Mouse (Mus musculus) cerebellum, adult 2 months (tissue): ENCODE measurements around the gene Disp3. TPM values are rescaled to one million over a fixed set of nuclear protein-coding genes. Genes with fewer than 3 reads are reported as not detected.

Experiments
- DNase-seq, 2 experiments: peaks; one replicate each; pipeline ENCODE4 v3.0.0; 2021
- H3K27ac ChIP-seq: fragments of 200-500 bp; 2 replicates; pipeline ENCODE4 v1.5.1; 2012; ENCODE audit warnings: low read length, control low read depth, inconsistent platforms; ENCODE audit not compliant: insufficient read depth
- H3K27me3 ChIP-seq: fragments of 200-500 bp; 2 replicates; pipeline ENCODE4 v1.6.1; 2012; ENCODE audit warnings: inconsistent platforms, mild to moderate bottlenecking, low read length, moderate library complexity; ENCODE audit not compliant: control insufficient read depth, insufficient read depth
- H3K4me1 ChIP-seq: fragments of 200-500 bp; 2 replicates; pipeline ENCODE4 v1.6.1; 2011; ENCODE audit warnings: low read length; ENCODE audit not compliant: control insufficient read depth, insufficient read depth
- H3K4me3 ChIP-seq: fragments of 200-500 bp; replicated peaks from 2 replicates; pipeline ENCODE3; 2011; ENCODE audit warnings: mild to moderate bottlenecking, low read depth, low read length, control low read depth; ENCODE audit not compliant: insufficient read depth
- CTCF ChIP-seq: fragments of 200-500 bp; IDR thresholded peaks from 2 replicates; pipeline ENCODE4 v1.5.1; 2011; ENCODE audit warnings: low read depth, mild to moderate bottlenecking, control low read depth, low read length, moderate library complexity, borderline replicate concordance; ENCODE audit not compliant: insufficient read depth
- POLR2A ChIP-seq: fragments of 200-500 bp; IDR thresholded peaks from 2 replicates; pipeline ENCODE4 v1.6.1; 2011; ENCODE audit warnings: low read length, control low read depth, borderline replicate concordance; ENCODE audit not compliant: insufficient read depth
- WGBS: fragments of 180-500 bp; shearing (Covaris S2); methylation state at CpG from one replicate; pipeline ENCODE4 v1.1.7; 2018; 5-methylcytosine and 5-hydroxymethylcytosine counted together
- polyA plus RNA-seq: library from polyadenylated mRNA; depleted of rRNA; stranded (reverse); fragments of >200 nt; gene quantifications from 2 replicates; pipeline ENCODE4 v1.2.3, GENCODE M21; 2012; rRNA removed

Gene Disp3
- 13.6 and 15.3 TPM in 2 replicates for polyA plus RNA-seq

DNA sequence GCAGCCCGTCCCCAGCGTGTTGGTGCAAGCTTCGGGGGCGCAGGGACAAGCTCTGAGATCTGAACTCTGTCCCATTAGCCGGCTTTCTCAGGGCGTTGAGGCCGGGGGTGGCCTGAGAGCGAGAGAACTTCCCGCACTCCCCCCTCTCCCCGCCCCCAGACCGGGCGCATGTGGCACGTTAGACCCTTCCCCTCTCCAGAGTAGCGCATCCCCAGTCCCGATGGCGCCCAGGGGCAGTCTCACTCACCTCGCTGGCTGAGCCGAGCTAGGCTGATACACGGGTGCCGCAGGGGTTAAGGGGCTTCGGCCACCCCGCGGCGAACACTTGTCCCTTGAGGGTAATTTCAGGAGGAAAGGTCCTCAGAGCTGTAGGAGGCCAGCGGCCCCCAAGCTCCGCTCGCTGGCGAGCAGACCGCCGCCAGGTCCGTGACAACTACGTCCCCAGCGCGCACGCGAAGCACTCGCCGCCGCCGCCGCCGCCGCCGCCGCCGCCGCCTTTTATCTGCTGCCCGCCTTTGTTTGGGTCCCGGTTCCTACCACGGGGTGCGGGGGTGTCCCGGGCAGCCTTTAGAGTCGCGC lies at the start of gene Disp3:
Gene Disp3, minus strand, starts transcription at position 490 of the 579 bp plus-strand sequence.
- H3K4me1 ChIP-seq: peaks cover 10% of the 10 kb centered on the region
- H3K4me3 ChIP-seq: peak within 1 kb of the TSS; percentile 66
- WGBS: under 1% methylated on average over 54 of the region's 54 CpGs
- H3K27me3 ChIP-seq: no peaks in the 10 kb centered on the region
- 0 out of 2 replicates have a peak within 1 kb of the TSS, but pooled peaks have one; percentile 15 for H3K27ac ChIP-seq
- no peak for DNase-seq
- TF ChIP-seq POLR2A (no peak), CTCF (no peak)

DNA sequence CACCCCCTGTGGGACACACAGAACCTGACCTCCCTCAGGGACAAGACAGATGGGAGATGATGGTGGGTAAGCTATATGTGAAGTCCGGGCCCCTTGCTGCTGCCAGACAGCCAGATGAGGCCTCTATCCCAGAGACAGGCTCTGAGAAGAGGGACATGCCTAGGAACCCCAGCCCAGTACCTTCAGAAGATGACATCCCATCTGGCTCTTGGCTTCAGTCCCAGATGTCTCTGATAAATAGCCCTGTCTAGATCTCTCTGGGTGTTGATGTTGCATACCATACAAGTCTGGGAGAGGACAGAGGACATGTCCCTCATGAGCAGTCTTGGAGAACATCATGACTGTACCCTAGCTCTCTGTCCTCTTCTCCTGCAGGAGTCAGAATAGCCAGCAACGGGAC lies 42.5 kb upstream of the Disp3 start:
- no peaks in the 10 kb centered on the region for H3K27me3 ChIP-seq
- H3K27ac ChIP-seq: no peak overlapping the region
- peaks cover 13% of the 10 kb centered on the region for H3K4me1 ChIP-seq
- WGBS: 49% methylated on average over 2 of the region's 2 CpGs
- TF ChIP-seq CTCF (no peak), POLR2A (no peak)
- DNase-seq: no peak
- H3K4me3 ChIP-seq: no peak overlapping the region

DNA sequence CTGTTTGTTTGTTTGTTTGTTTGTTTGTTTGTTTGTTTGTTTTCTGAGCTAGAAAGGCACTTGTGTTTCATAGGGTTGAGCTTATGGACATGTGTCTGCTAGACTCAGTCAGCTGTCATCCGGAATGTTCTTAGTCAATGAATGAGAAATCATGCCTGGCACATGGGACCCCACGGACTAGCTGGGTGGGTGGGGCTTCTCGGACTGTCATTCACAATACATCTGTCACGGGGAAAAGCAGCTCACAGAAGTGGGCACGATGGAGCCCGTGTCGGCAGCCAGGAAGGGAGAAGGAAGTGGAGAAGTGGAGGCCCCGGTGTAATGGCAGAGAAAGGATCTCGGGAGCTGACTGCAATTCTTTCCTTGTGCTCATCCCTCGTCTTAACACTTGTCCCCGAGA lies 41.7 kb upstream of the Disp3 start:
- Histone ChIP-seq H3K27ac (no peak overlapping the region), H3K4me3 (no peak overlapping the region), H3K27me3 (no peaks in the 10 kb centered on the region), H3K4me1 (peaks cover 13% of the 10 kb centered on the region)
- TF ChIP-seq CTCF (no peak), POLR2A (no peak)
- 70% methylated on average over 11 of the region's 11 CpGs for WGBS
- no peak for DNase-seq

DNA sequence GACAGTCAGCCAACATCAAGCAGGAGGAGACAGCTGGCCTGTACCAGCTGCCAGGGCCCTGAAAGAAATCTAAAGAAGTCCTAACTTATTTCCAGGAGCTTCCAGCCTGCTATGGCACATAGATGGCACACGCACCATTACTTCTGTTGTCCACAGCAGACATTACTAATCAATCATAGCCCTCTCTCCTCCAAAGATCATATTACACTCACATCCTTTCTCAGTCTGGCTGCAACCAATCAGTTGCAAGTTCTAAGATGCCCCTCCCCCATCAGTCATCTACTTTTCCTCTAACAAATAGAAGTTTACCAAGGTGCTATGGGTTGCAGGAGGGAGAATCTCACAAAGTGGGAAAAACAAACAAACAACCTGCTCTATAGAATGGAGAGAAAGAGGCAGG lies 40.5 kb upstream of the Disp3 start:
- WGBS: 98% methylated on average over 1 of the region's 1 CpGs
- Histone ChIP-seq H3K27me3 (no peaks in the 10 kb centered on the region), H3K4me3 (no peak overlapping the region), H3K4me1 (peaks cover 13% of the 10 kb centered on the region), H3K27ac (no peak overlapping the region)
- DNase-seq: no peak
- no peak for TF ChIP-seq POLR2A
- no peak for TF ChIP-seq CTCF

DNA sequence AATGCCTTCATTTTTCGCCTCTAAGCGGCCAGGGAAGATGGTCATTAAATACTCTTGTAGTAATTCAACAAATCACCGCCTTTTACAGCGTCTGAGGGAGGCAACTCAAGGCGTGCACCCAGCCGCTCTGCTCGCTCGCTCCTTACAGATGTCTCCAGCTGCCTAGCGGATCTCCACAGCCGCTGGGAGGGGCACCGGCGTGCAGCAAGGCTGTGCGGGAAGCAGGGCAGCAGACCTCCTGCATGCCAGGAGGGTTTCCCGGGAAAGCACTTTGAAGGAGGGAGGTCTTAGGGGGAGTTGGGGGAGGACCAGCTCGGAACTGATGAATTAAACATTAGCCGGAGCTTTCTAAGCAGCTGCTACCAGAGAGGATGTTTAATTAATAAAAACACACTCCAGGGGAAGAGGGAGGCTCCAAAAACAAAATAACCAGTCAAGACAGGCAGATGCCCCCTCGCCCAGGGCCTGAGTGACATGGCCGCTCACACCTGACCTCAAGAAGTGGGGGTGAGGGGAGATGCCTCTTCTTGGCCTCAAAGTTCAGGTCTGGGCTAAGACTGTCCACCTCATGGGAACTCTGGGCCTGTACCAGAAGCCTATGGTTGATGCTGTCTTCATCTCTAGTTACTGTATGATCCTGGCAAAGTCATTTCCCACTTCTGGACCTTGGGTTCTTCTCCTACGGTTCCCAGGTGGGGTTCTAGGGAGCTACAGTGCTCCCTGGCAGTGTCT lies 39.7 kb upstream of the Disp3 start:
- TF ChIP-seq POLR2A: no peak
- TF ChIP-seq CTCF: no peak
- H3K4me3 ChIP-seq: no peak overlapping the region
- no peak overlapping the region for H3K27ac ChIP-seq
- DNase-seq: no peak
- H3K27me3 ChIP-seq: no peaks in the 10 kb centered on the region
- 60% methylated on average over 19 of the region's 19 CpGs for WGBS
- peaks cover 13% of the 10 kb centered on the region for H3K4me1 ChIP-seq

DNA sequence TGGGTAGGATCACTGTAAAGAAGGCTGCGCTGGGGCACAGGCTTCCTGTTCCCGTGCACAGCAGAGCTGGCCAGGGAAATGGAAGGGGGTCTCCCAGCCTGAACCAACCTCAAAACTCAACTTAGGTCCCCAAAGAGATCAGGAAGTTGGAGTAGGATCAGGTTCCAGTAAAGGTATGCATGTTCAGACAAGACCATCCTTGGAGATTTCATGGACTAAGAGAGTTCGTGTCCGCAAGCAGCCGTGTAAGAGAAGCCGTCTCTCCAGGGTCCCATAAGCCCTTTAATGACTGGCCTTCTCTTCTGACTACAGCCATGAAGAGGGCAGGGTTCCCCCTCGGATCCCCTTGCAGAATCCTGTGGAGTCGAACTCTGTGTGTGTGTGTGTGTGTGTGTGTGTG lies 39.0 kb upstream of the Disp3 start:
- Histone ChIP-seq H3K27me3 (no peaks in the 10 kb centered on the region), H3K4me1 (peaks cover 17% of the 10 kb centered on the region), H3K4me3 (no peak overlapping the region), H3K27ac (no peak overlapping the region)
- TF ChIP-seq POLR2A (no peak), CTCF (no peak)
- no peak for DNase-seq
- WGBS: 71% methylated on average over 8 of the region's 8 CpGs

DNA sequence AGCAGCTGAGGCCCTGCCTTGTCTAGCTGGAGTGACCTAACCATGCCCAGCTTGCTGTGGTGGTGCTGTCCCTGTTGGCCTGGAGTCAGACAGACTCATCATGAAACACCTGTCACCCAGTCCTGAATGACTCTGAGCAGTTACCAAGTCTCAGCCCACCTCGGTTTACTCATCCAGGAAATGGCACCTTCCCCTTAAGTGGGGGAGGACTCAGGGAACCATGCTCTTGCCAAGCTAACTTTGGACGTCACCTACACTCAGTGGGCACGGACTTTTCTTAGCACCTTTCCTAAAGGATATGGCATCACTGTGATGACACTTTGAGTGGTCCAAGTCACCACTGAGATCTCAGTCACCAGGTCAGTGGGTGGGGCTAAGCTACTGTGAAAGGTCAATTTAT lies 38.2 kb upstream of the Disp3 start:
- peaks cover 17% of the 10 kb centered on the region for H3K4me1 ChIP-seq

DNA sequence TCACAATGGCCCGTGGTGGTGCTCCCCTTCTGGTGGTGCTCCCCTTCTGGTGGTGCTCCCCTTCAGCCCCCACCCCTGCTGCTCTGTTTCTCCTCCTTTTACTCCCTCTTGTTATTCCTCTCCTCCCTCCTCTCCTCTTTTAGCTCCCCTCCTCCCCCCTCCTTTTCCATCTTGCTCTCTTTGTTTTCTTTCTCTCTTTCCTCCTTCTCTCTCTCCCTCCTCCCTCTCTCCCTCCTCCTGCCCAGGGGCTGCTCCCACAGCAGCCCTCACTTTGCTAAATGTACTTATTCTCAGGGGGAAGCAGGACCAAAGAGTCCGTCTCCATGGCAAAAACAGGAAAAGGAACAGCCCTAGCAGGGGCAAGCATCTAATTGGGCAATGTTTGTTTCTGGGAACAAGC lies 37.3 kb upstream of the Disp3 start:
- Histone ChIP-seq H3K27ac (no peak overlapping the region), H3K27me3 (no peaks in the 10 kb centered on the region), H3K4me3 (no peak overlapping the region), H3K4me1 (peaks cover 13% of the 10 kb centered on the region)
- TF ChIP-seq CTCF (no peak), POLR2A (no peak)
- no peak for DNase-seq
- 74% methylated on average over 2 of the region's 2 CpGs for WGBS

More for the DNA sequence above, 38.2 kb upstream of the Disp3 start:
- 89% methylated on average over 3 of the region's 3 CpGs for WGBS
- TF ChIP-seq POLR2A: no peak
- no peak for TF ChIP-seq CTCF
- H3K27me3 ChIP-seq: no peaks in the 10 kb centered on the region
- DNase-seq: no peak
- H3K4me3 ChIP-seq: no peak overlapping the region
- H3K27ac ChIP-seq: no peak overlapping the region
